Mouse (Mus musculus) mouse embryonic stem cell (cell line): Measurements from ENCODE around the gene Hnrnpul1.
"Not testable (repeated sequence)": the region's sequence is repeated elsewhere in the genome, so short reads cannot be mapped to it uniquely, and the experiment has no call there.

Experiments
- in situ Hi-C, 2 experiments: fragments of 300-500 bp; cut with MboI; formaldehyde crosslinking; loops; 1 replicate in 1 of 2; 3 replicates in 1 of 2; pipeline ENCODE4 v1.14.3; 2019 to 2020; ENCODE audit warnings: low sequenced_read_pairs in 2 of 2, low pct_unique_long_range_greater_than_20kb in 1 of 2, mixed read lengths in 1 of 2; ENCODE audit not compliant: unreplicated experiment in 1 of 2

Hnrnpul1 gene

GRCm38 (mm10) chr7:25729862-25730261, 24.7 kb downstream of the Hnrnpul1 start:
- in situ Hi-C loops: no loop called here

- in situ Hi-C loops: no loop called here
Observed at GRCm38 (mm10) chr7:25729396-25729795, 25.2 kb downstream of the Hnrnpul1 start.

GRCm38 (mm10) chr7:25727800-25728199, 26.8 kb downstream of the Hnrnpul1 start:
- in situ Hi-C loops: no loop called here

- in situ Hi-C loops: no loop called here
Observed at GRCm38 (mm10) chr7:25725886-25726285, 28.7 kb downstream of the Hnrnpul1 start.

GRCm38 (mm10) chr7:25721776-25722175, 32.8 kb downstream of the Hnrnpul1 start:
- in situ Hi-C loops: not testable (repeated sequence)

GRCm38 (mm10) chr7:25720760-25721159, 33.8 kb downstream of the Hnrnpul1 start:
- in situ Hi-C loops: no loop called here

GRCm38 (mm10) chr7:25719761-25720610, 34.6 kb downstream of the Hnrnpul1 start:
- in situ Hi-C loops: no loop called here

GRCm38 (mm10) chr7:25718788-25719417, 35.7 kb downstream of the Hnrnpul1 start, which contains the start of gene Ccdc97:
Gene Ccdc97, minus strand, starts transcription at chr7:25719088.
- in situ Hi-C loops: no loop called here

GRCm38 (mm10) chr7:25717478-25717877, 37.1 kb downstream of the Hnrnpul1 start:
- in situ Hi-C loops: no loop called here

- in situ Hi-C loops: no loop called here
Observed at GRCm38 (mm10) chr7:25715731-25716271, 38.8 kb downstream of the Hnrnpul1 start.

GRCm38 (mm10) chr7:25714581-25714980, 40.0 kb downstream of the Hnrnpul1 start:
- in situ Hi-C loops: no loop called here

GRCm38 (mm10) chr7:25712801-25713200, 41.8 kb downstream of the Hnrnpul1 start:
- in situ Hi-C loops: no loop called here

GRCm38 (mm10) chr7:25711731-25712197, 42.8 kb downstream of the Hnrnpul1 start:
- in situ Hi-C loops: no loop called here

GRCm38 (mm10) chr7:25711165-25711564, 43.4 kb downstream of the Hnrnpul1 start:
- in situ Hi-C loops: no loop called here

GRCm38 (mm10) chr7:25710519-25711130, 43.9 kb downstream of the Hnrnpul1 start:
- in situ Hi-C loops: no loop called here

GRCm38 (mm10) chr7:25709961-25710360, 44.6 kb downstream of the Hnrnpul1 start:
- in situ Hi-C loops: no loop called here

- in situ Hi-C loops: no loop called here
Observed at GRCm38 (mm10) chr7:25707581-25708292, 46.8 kb downstream of the Hnrnpul1 start.

GRCm38 (mm10) chr7:25706578-25707170, 47.9 kb downstream of the Hnrnpul1 start:
- in situ Hi-C loops: no loop called here
